Mouse (Mus musculus) embryo, embryonic 10.5 days (tissue): ENCODE data around the gene Cish.
A peak's percentile ranks its signal among the peaks of the same experiment; 100 is the strongest.

ENCODE experiments used
- DNase-seq: peaks from one replicate; pipeline ENCODE4 v3.0.0-alpha.2; 2015; ENCODE audit warnings: low spot score

The Cish gene

DNA sequence AAGGTAGTCTGAATTCAATTTTAAA lies at the start of gene Cish:
Cish (plus strand) TSS at position 11 of the 25 bp plus-strand sequence.
- no peak for DNase-seq

DNA sequence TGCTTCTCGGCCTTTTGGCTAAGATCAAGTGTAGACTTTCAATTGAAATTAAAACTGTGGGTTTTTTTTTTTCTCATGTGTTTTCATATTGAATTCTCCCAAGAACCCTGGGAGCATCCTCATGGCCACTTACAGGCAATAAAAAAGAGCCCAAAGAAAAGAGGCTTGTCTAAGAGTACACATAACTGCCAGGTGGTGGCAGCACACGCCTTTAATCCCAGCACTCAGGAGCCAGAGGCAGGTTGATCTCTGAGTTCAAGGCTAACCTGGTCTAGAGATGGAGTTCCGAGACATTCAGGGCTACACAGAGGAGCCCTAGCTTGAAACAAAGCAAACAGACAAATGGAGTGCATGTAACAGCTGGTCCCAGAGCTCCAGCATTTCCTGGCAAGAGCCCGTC lies 49.7 kb upstream of the Cish start:
- DNase-seq: peak; percentile 23

- DNase-seq: no peak
These were observed 46.7 kb upstream of the Cish start for GRCm38 (mm10) chr9:107249154-107249553.

GRCm38 (mm10) chr9:107250416-107251337 lies 45.1 kb upstream of the Cish start:
- DNase-seq: no peak

DNA sequence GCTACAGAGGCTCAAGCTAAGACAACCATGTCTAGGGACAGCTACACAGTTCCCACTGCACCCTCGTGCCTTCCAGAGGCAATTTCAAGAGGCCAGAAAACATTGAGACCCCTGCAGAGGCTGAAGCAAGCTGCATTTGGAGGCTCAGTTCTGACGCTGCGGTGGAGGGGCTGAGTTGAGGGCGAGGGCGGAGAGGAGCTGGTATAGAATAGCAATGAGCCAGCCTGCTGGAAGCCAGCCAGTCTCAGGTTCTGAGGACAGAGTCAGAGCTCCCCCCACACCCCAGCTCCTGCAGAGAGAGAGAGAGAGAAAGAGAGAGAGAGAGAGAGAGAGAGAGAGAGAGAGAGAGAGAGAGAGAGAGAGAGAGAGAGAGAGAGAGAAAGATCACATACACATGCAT lies 43.7 kb upstream of the Cish start:
- DNase-seq: no peak

DNA sequence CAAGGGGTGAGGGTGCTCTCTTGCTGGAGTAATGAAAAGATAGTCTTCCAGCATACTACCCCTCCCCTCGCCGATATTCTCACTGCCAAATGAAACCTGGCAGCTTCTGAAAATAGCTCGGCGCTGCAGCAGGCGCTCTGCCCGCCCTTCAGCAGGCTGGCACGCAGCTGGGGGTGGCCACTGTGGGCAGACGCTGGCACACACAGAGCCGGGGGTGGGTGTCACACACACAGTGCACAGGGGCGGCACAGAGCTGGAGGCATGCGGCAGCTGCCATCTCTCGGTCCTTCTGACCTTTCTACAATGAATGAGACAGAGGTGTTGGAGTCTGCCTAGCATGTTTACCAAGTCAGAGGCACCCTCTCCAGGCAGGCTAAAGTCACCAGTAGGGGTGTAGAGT lies 41.4 kb upstream of the Cish start:
- DNase-seq: no peak

GRCm38 (mm10) chr9:107254925-107255324 lies 40.9 kb upstream of the Cish start:
- no peak for DNase-seq

- peak; percentile 41 for DNase-seq
These were observed 40.2 kb upstream of the Cish start for GRCm38 (mm10) chr9:107255596-107255995.

GRCm38 (mm10) chr9:107259571-107259970 lies 36.3 kb upstream of the Cish start:
- no peak for DNase-seq

DNA sequence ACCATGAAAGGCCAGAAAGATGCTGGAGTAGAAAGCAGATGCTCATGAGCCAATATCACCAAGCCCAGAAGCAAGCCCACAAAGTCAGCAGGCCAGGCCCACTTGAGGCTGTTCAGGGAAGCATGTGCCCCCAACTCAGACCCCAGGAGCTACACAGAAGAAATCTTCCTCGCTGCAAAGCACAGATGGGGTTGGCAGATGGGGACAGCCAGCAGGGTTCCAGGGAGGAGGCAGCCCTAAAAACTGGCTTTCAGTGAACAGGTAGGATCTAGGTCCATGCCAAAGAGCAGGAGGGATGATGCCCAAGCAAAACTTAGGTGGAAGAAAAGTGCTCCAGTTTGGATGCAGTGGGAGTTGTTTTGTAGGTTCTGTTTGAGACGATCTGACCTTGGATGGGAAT lies 35.4 kb upstream of the Cish start:
- DNase-seq: no peak

DNA sequence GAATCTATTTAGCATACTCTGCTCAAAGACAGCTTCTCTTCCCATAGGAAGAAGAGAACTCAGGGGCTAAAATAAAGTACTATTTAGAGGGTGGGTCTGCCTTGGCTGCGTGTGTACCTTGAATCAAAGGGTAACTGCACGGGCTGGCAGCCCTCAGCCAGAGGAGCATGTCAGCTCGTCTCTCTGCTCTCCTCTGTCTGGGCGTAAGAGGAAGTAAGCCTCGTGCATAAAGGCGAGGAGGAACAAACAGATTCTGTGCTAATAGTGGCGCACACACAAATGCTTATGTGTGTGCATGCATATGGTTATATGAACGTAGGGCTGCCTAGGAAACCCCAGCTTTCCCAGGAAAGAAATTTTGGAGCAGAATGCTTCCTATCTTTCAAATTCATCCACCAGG lies 35.0 kb upstream of the Cish start:
- DNase-seq: no peak

DNA sequence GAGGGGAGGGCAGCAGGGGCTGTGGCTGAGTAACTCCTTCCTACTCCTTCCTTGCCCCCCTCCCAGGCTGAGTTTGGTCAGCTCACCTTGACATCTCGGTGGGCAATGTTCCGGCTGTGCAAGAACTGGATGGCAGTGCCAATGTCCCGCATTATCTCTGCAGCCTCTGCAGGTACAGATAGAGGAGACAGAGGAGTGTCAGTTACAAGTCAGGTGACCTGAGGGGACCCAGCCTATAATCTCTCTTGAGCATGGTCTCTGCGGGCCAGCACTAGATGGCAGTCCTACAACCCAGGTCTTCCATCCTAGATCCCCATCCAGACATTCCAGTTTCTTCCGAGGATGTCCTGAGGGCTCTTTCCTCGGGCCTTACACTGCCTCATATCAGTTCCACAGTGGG lies 34.0 kb upstream of the Cish start:
- DNase-seq: no peak

GRCm38 (mm10) chr9:107262375-107262774 lies 33.5 kb upstream of the Cish start:
- DNase-seq: no peak

GRCm38 (mm10) chr9:107263912-107264311 lies 31.9 kb upstream of the Cish start:
- DNase-seq: no peak

DNA sequence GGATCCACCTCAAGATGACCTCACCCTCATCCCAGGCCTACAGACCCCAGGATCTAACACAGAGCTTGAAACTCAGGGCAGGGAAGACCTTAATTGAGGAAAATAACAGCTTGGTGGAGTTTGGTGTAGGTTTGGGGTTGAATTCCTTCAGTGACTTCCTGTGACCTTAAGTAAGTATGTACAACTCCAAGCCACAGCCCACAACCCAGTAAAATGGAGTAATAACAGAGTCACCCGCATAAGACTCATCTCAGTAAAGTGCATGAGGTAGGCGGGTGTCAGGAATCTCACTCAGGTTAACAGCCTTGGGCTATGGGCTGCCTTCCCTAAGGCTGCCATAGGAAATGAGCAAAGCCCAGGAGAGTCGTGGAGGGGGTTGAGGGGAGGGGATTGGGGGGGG lies 31.1 kb upstream of the Cish start:
- no peak for DNase-seq

DNA sequence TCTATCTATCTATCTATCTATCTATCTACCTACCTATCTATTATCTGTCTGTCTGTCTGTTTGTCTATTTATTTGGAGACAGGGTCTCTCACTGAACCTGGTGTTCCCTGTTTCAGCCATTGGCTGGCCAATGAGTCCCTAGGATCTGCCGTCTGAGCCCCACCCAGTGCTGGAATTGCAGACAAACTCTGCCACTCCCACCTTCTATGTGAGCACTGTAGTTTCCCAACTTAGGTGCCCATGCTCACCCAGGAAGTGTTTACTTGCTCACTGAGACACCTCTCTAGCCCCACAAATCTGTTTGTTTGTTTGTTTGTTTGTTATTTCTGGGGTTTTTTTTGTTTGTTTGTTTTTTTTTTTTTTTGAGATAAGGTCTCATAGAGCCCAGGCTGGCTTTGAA lies 28.8 kb upstream of the Cish start:
- no peak for DNase-seq

DNA sequence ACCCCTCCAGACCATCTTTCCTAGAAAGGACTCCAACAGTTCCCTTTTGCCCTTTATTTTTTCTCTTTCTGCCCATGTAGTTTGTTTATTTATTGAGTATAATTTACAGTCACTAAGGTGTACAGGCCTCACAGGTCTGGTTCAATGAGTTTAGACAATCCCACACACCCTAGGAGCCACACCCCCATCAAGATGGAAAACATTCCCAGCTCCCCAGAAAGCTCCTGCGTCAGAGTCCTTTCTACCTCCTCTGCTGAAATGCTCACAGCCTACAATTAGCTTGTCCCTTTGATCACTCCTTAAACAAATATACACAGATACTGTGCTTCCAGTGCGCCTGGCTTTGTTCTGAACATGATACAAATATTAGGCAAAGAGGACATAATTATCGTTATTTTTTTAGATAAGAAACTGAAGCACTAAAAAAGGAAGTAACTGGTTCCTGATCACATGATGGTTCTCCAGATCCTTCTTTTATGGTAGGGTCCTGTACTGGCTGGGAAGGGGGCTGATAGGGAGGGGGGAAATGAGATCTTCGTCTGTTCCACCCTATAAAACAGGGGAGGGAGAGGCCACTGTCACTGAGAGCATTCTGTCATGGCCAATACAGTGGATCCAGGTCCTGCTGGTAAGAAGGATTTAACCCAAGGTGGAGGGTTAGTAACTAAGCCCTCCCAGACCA lies 28.0 kb upstream of the Cish start:
- DNase-seq: no peak

DNA sequence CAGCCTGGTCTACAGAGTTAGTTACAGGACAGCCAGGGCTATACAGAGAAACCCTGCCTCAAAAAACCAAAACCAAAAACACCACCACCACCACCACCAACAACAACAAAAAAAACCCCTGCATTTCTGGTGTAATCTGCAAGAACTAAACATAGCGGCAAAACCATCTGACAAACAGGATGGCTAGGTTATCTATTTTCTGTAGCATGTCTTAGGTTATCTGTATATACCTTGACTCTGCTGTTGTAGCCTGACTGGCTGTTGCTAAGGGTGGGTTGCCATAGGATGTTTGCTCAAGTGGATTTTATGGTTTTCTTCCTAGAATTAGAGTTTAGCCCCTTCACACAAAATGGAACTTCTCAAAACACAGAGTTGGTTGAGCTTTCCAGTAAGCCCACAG lies 26.1 kb upstream of the Cish start:
- no peak for DNase-seq

DNA sequence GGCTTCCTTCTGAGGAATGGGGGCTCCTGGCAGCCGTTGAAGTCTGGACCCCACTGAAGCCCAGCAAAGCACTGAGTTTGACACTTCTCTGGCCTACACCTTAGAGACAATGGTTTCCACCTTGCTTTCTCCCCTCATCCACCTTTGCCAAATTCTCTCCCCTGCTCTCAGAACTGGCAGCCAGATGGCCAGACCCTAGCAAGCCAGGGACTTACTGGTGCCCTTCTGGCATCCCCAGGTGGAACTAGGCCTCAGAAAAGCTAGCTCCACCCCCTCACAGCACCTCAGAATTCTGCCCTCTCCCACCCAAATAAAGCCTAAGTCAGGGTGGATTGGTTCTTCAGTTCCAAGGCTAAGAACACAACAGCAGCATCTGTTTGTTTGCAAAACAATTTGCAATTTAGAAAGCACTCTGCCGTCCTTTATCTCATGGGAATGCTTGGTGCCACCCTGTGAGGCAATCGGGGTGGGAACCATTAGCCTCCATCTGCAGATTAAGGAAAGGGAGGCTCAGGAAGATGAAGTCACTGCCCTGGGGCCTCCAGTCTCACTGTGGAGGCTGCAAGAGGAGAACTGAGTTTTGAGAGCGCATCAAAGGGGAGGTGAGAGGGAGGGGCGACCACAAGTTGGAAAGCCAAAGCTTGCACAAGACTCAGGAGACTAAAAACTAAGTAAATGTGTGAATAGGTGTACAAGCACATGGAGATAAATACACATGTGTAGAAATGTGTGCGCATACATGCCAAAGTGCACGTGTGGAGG lies 24.5 kb upstream of the Cish start:
- DNase-seq: no peak

GRCm38 (mm10) chr9:107272284-107272683 lies 23.5 kb upstream of the Cish start:
- no peak for DNase-seq

- DNase-seq: no peak
These were observed 22.6 kb upstream of the Cish start for GRCm38 (mm10) chr9:107273184-107273583.

DNA sequence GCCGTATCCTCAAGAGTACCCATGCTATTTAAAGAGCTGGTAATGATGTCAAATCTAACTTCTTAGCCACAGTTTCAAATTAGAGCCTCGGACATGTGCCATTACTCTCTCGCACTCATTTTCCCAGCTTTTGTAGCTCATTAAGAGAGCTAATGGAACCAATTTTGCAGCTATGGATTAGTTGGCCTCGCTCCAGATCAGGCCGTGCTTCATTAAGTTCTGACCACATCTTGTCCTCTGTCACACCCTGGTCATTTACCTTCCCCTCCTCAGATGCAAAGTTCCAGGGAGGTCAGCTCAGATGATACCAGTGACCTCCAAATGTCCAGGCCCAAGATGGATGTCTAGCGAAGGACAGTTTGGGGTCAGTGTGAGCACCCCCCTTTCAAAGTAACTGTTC lies 21.1 kb upstream of the Cish start:
- no peak for DNase-seq

DNA sequence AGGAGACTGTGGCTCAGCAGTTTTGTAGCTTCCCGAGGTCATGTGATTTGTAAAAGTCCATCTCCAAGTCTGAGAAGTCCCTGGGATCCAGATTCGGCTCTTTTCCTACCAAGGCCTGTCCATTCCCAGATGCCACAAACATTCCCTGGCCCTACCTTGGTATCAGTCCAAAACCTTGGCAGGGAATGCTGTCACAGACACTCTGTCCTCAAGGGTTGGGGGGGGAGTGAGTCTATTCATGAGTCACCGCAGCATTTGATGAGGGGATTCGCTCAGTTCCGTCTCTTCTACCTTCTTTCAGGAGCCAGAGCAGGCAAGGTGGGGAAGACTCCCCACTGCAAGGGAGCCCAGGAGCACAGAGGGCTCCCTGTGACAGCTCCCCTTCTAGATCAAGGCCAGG lies 20.1 kb upstream of the Cish start:
- DNase-seq: no peak

GRCm38 (mm10) chr9:107277603-107278002 lies 18.2 kb upstream of the Cish start:
- no peak for DNase-seq
